Mouse (Mus musculus): ENCODE data around the gene Gm43518.

- TF ChIP-seq CTCF (IDR thresholded peaks at IDR 0.05; ENCODE audit: low read depth, low read length) (no peak), POLR2A (IDR thresholded peaks at IDR 0.05; ENCODE audit: borderline replicate concordance, low read depth, low read length) (no peak)
Measured at GRCm38 (mm10) chr5:123974616-123975111, 47.4 kb downstream of the Gm43518 start.
